Mouse (Mus musculus) heart, postnatal 0 days (tissue): ENCODE results near the gene Nectin1.

ENCODE experiments used
- CTCF ChIP-seq: IDR thresholded peaks from 2 replicates; pipeline ENCODE4 v1.5.1; 2016; ENCODE audit warnings: antibody characterized with exemption, control low read depth, low read depth
- EP300 ChIP-seq: IDR thresholded peaks from 2 replicates; pipeline ENCODE4 v1.6.1; 2016; ENCODE audit warnings: antibody characterized with exemption, low read depth

- peak; percentile 80 for TF ChIP-seq CTCF
- TF ChIP-seq EP300: no peak
These were observed 58.1 kb downstream of the Nectin1 start for GRCm38 (mm10) chr9:43801911-43802310.
